Mouse (Mus musculus) limb, embryonic 14.5 days (tissue): ENCODE data around the gene Hal. TPM values are rescaled to one million over a fixed set of nuclear protein-coding genes. Genes with fewer than 3 reads are reported as not detected.

ENCODE experiments used
- ATAC-seq: fragments of 200-750 bp; cut with Nextera tagmentation; 2 replicates; pipeline ENCODE4 v1.8.0; 2017; ENCODE audit warnings: low read depth, moderate number of reproducible peaks, moderate TSS enrichment; ENCODE audit not compliant: low FRiP score
- DNase-seq: peaks from one replicate; pipeline ENCODE4 v3.0.0-alpha.2; 2015; ENCODE audit warnings: low spot score
- H3K27ac ChIP-seq: fragments of 300-500 bp; sonication (generic); replicated peaks from 2 replicates; pipeline ENCODE4 v1.5.1; 2014; ENCODE audit warnings: low read depth, mild to moderate bottlenecking, low read length, moderate library complexity, mixed read lengths
- H3K27me3 ChIP-seq: fragments of 300-500 bp; sonication (generic); 2 replicates; pipeline ENCODE4 v1.6.1; 2014; ENCODE audit warnings: low read length, mixed read lengths; ENCODE audit not compliant: control insufficient read depth, insufficient read depth
- H3K36me3 ChIP-seq: fragments of 300-500 bp; sonication (generic); 2 replicates; pipeline ENCODE4 v1.6.1; 2014; ENCODE audit warnings: mild to moderate bottlenecking, low read length, moderate library complexity, mixed read lengths; ENCODE audit not compliant: control insufficient read depth, insufficient read depth
- H3K4me1 ChIP-seq: fragments of 300-500 bp; sonication (generic); 2 replicates; pipeline ENCODE4 v1.6.1; 2014; ENCODE audit warnings: antibody characterized with exemption, low read length, mixed read lengths; ENCODE audit not compliant: control insufficient read depth, insufficient read depth
- H3K4me2 ChIP-seq: fragments of 300-500 bp; sonication (generic); replicated peaks from 2 replicates; pipeline ENCODE4 v1.6.1; 2014; ENCODE audit warnings: low read depth, mild to moderate bottlenecking, low read length, moderate library complexity; ENCODE audit not compliant: severe bottlenecking
- H3K4me3 ChIP-seq: fragments of 300-500 bp; sonication (generic); replicated peaks from 2 replicates; pipeline ENCODE4 v1.5.1; 2014; ENCODE audit warnings: low read length
- H3K9ac ChIP-seq: fragments of 300-500 bp; sonication (generic); 2 replicates; pipeline ENCODE4 v1.6.1; 2014; ENCODE audit warnings: mild to moderate bottlenecking, low read depth, low read length, moderate library complexity; ENCODE audit not compliant: severe bottlenecking
- H3K9me3 ChIP-seq: fragments of 300-500 bp; sonication (generic); 2 replicates; pipeline ENCODE4 v1.6.1; 2016; ENCODE audit warnings: low read length; ENCODE audit not compliant: control insufficient read depth
- POLR2A ChIP-seq: fragments of 200-500 bp; IDR thresholded peaks from 2 replicates; pipeline ENCODE4 v1.8.0; 2012; ENCODE audit warnings: inconsistent platforms, mild to moderate bottlenecking, moderate library complexity, borderline replicate concordance; ENCODE audit not compliant: insufficient read depth, insufficient read length; ENCODE audit errors: extremely low read depth
- WGBS: fragments of 180-500 bp; shearing (Covaris S2); extraction: QIAGEN DNeasy Blood & Tissue Kit; methylation state at CpG from one replicate; pipeline ENCODE4 v1.1.7; 2014; 5-methylcytosine and 5-hydroxymethylcytosine counted together
- polyA plus RNA-seq, 2 experiments: library from polyadenylated mRNA; depleted of rRNA in 1 of 2; stranded (reverse) in 1 of 2; unstranded in 1 of 2; fragments of >200 nt; fragmentation: Nextera tagmentation in 1 of 2; extraction: Ambion mirVana in 1 of 2; gene quantifications; 2 replicates each; pipeline versions ENCODE4 v1.2.1 to v1.2.3; 2012 to 2014

The Hal gene
- polyA plus RNA-seq (2012; rRNA removed) (0.03 and 0.09 TPM in 2 replicates), polyA plus RNA-seq (2014; fragmentation: Nextera tagmentation; extraction: Ambion mirVana) (0.15 and 0.17 TPM in 2 replicates)

- H3K27me3 ChIP-seq, result no peaks in the 10 kb centered on the region
- H3K9ac ChIP-seq, result no peak within 1 kb of the TSS
- H3K27ac ChIP-seq, result no peak within 1 kb of the TSS
- DNase-seq (no peak), ATAC-seq (no peak)
- H3K36me3 ChIP-seq, result peaks cover 20% of the 10 kb centered on the region
- H3K9me3 ChIP-seq, result no peaks in the 10 kb centered on the region
- no peak within 1 kb of the TSS for H3K4me2 ChIP-seq
- H3K4me1 ChIP-seq, result no peaks in the 10 kb centered on the region
- no peak within 1 kb of the TSS for H3K4me3 ChIP-seq
- no peak for TF ChIP-seq POLR2A
- WGBS, result 64% methylated on average over 17 of the region's 17 CpGs
Observed at GRCm38 (mm10) chr10:93488066-93488827, at the start of gene Hal. Hal (plus strand) TSS chr10:93488768.

DNA sequence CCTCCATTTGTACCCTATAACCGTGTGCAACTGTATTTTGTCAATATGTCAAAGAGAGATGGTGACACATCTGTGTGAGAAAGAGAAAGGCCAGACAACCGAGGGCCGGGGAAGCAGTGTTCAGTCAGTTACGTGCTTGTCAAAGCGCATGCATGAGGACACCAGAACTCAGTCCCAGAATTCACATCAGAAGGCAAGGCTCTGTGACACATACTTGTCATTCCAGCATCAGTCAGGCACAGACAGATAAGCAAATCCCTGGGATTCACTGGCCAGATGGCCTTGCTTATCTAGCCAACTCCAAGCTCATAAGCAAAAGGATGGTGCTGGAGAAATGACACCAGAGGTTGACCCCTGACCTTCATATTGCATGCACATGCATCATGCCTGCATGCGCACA is 47.1 kb upstream of the Hal start:
- Histone ChIP-seq H3K4me1 (peaks cover 5% of the 10 kb centered on the region; the same call in 1 of the 2 replicates), H3K4me2 (no peak overlapping the region), H3K36me3 (no peaks in the 10 kb centered on the region), H3K27ac (no peak overlapping the region), H3K27me3 (no peaks in the 10 kb centered on the region), H3K9ac (no peak overlapping the region), H3K9me3 (no peaks in the 10 kb centered on the region), H3K4me3 (no peak overlapping the region)
- no peak for ATAC-seq
- 85% methylated on average over 6 of the region's 6 CpGs for WGBS
- no peak for DNase-seq
- TF ChIP-seq POLR2A, result no peak

GRCm38 (mm10) chr10:93442183-93442582 is 46.4 kb upstream of the Hal start:
- peaks cover 3% of the 10 kb centered on the region; the same call in 1 of the 2 replicates for H3K4me1 ChIP-seq
- H3K27ac ChIP-seq, result no peak overlapping the region
- no peak for TF ChIP-seq POLR2A
- no peak for ATAC-seq
- H3K27me3 ChIP-seq, result no peaks in the 10 kb centered on the region
- no peaks in the 10 kb centered on the region for H3K36me3 ChIP-seq
- H3K9me3 ChIP-seq, result no peaks in the 10 kb centered on the region
- no peak for DNase-seq
- 85% methylated on average over 3 of the region's 3 CpGs for WGBS
- no peak overlapping the region for H3K4me2 ChIP-seq
- no peak overlapping the region for H3K4me3 ChIP-seq
- H3K9ac ChIP-seq, result no peak overlapping the region

DNA sequence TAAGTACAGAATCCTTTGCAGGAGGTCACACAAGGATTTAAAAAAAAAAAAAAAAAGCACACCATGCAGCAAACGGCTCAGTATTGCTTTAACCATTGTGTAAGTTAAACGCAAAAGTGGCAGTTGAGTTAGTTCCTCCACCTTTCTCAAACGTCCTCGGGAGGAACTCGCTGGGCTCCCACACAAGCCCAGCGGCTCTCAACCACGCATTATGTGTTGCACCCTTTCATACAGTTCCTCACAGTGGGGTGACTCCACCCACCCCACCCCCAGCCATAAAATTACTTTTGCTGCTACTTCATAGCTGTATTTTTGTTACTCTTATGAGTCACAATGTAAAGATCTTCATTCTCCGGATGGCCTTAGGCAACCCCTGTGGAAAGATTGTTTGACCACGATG is 44.2 kb upstream of the Hal start:
- Histone ChIP-seq H3K9ac (no peak overlapping the region), H3K4me3 (no peak overlapping the region), H3K4me2 (no peak overlapping the region), H3K4me1 (no peaks in the 10 kb centered on the region), H3K36me3 (no peaks in the 10 kb centered on the region), H3K9me3 (no peaks in the 10 kb centered on the region), H3K27me3 (no peaks in the 10 kb centered on the region), H3K27ac (no peak overlapping the region)
- no peak for TF ChIP-seq POLR2A
- DNase-seq, result no peak
- 70% methylated on average over 9 of the region's 9 CpGs for WGBS
- no peak for ATAC-seq

DNA sequence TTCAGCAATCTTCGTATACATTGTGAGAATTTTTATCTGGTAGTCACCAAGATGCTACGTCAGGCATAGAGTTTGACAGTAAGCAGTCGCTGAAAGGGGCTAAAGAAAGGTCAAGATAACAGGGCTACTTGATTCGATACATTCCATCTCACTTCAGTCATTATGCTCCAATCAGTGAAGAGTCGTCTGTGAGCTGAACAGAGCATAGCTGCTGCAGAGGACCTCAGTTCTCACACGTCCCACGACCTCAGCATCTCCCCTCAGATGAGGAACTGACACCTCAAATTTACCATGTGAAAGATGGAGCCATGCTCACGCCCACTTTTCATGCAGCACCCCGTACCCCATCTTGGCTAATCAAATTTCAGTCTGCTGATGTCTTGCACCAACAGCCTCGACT is 41.2 kb upstream of the Hal start:
- Histone ChIP-seq H3K36me3 (no peaks in the 10 kb centered on the region), H3K4me1 (no peaks in the 10 kb centered on the region), H3K27ac (no peak overlapping the region), H3K9me3 (no peaks in the 10 kb centered on the region), H3K9ac (no peak overlapping the region), H3K27me3 (no peaks in the 10 kb centered on the region), H3K4me3 (no peak overlapping the region), H3K4me2 (no peak overlapping the region)
- no peak for DNase-seq
- no peak for TF ChIP-seq POLR2A
- 61% methylated on average over 10 of the region's 10 CpGs for WGBS
- no peak for ATAC-seq
